In the genomic region with DNA sequence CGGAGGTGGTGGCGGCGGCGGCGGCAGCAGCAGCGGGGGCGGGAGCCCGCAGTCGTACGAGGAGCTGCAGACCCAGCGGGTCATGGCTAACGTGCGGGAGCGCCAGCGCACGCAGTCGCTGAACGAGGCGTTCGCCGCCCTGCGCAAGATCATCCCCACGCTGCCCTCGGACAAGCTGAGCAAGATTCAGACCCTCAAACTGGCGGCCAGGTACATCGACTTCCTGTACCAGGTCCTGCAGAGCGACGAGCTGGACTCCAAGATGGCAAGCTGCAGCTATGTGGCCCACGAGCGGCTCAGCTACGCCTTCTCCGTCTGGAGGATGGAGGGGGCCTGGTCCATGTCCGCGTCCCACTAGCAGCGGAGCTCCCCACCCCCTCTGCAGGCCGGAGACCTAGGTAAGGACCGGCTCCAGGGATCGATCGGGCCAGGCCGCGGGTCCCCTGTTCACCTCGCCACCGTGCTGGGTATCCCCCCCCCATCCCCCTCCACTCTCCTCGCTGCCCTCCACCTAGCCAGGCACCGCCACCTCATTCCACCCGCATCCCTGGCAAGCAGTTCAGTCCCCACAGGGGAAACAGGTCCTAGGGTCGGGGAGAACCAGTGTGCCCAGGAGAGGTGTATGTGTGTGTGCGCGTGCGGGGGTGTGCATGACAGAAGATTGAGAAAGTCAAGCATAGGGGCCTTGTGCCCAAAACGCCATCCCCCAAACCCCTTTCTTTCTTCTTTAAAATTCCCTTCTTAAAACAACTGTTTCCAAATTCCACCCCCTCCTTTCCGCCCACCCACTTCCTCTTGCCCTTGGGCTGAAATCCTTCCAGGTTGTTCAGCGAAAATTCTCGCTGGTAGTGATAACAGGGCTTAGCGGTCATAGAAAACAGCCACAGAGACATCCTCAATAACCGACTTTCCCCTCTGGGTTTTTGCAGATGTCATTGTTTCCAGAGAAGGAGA, we compare ENCODE assay signal across 9 mouse cellular contexts. TPM values are rescaled to one million over a fixed set of nuclear protein-coding genes. Genes with fewer than 3 reads are reported as not detected.
DNase-seq lines count a peak whose midpoint lies in the region; ATAC-seq and TF ChIP-seq lines count a peak whose summit lies in the region.
"Had no signal": no experiment of that assay in that cellular context is flagged by ENCODE, and none has a peak within 500 bp of the region (broad histone marks: within the 10 kb centered on the region; RNA-seq: fewer than 3 reads in every experiment).

No protein-coding gene starts in this region.

- H3K4me3 ChIP-seq in kidney, adult 2 months (ENCODE audit: insufficient read depth, low read depth, low read length) = peak overlapping the region; percentile 55
- H3K4me3 ChIP-seq in ES-Bruce4 (ENCODE audit: low read depth, low read length) = peak overlapping the region; percentile 72
- H3K4me3 ChIP-seq in liver, embryonic 14.5 days (ENCODE audit: insufficient read depth in 1 of 2, low read depth in 2 of 2, low read length in 2 of 2) = peak overlapping the region; percentile 35 to 38

- H3K27ac ChIP-seq in kidney, adult 2 months (ENCODE audit: insufficient read depth, low read depth, low read length) = no peak overlapping the region
- H3K27ac ChIP-seq in ES-Bruce4 (ENCODE audit: insufficient read depth, low read length) = no peak overlapping the region
- H3K27ac ChIP-seq in liver, embryonic 14.5 days = no peak overlapping the region

- H3K4me2 ChIP-seq in liver, embryonic 14.5 days (ENCODE audit: low read depth) = peak overlapping the region; percentile 50

- intact Hi-C loops in heart, postnatal 36 days (cut with DNase I) = no loop called here

- H3K4me1 ChIP-seq in kidney, adult 2 months (ENCODE audit: control insufficient read depth, insufficient read depth, low read length) = no peaks in the 10 kb centered on the region
- H3K4me1 ChIP-seq in ES-Bruce4 (ENCODE audit: control insufficient read depth, insufficient read depth, low read length) = no peaks in the 10 kb centered on the region
- no peaks in the 10 kb centered on the region for H3K4me1 ChIP-seq in liver, embryonic 14.5 days (replicated peaks; ENCODE audit: control insufficient read depth in 2 of 2, insufficient read depth in 2 of 2, low read length in 1 of 2)

- no peak for ATAC-seq in liver, embryonic 14.5 days (ENCODE audit: insufficient read depth)
- no peak for ATAC-seq in frontal cortex, adult (ENCODE audit: low TSS enrichment)

- peaks cover 11% of the 10 kb centered on the region for H3K27me3 ChIP-seq in kidney, adult 2 months (replicated peaks; ENCODE audit: control insufficient read depth, insufficient read depth, low read length)
- H3K27me3 ChIP-seq in ES-Bruce4 (ENCODE audit: control insufficient read depth, insufficient read depth, low read length, poor library complexity, severe bottlenecking) = peaks cover 25% of the 10 kb centered on the region
- H3K27me3 ChIP-seq in liver, embryonic 14.5 days (ENCODE audit: control insufficient read depth, insufficient read depth, low read length) = peaks cover 83% of the 10 kb centered on the region

- no peak for DNase-seq in kidney, adult 2 months
- DNase-seq in kidney, postnatal 25 days = no peak
- peak; percentile 61 for DNase-seq in embryo, embryonic 11 days
- peak; percentile 26 to 37 for DNase-seq in heart, postnatal 36 days
- no peak for DNase-seq in liver, embryonic 14.5 days (ENCODE audit: low read depth in 3 of 3, low spot score in 3 of 3)
- peak; percentile 29 for DNase-seq in testis, postnatal 14 days (ENCODE audit: low spot score)

- no peaks in the 10 kb centered on the region for H3K9me3 ChIP-seq in ES-Bruce4 (replicated peaks; ENCODE audit: control insufficient read depth, insufficient read depth, low read length, poor library complexity, severe bottlenecking)
- no peaks in the 10 kb centered on the region for H3K9me3 ChIP-seq in liver, embryonic 14.5 days (ENCODE audit: control insufficient read depth, low read length)

- 3% methylated on average over 56 of the region's 56 CpGs for WGBS in kidney, adult 2 months
- WGBS in liver, embryonic 14.5 days (ENCODE audit: insufficient replicate concordance) = under 1% methylated on average over 55 of the region's 56 CpGs

- no peaks in the 10 kb centered on the region for H3K36me3 ChIP-seq in kidney, adult 2 months (ENCODE audit: control insufficient read depth, insufficient read depth, low read length)
- H3K36me3 ChIP-seq in ES-Bruce4 (ENCODE audit: control insufficient read depth, insufficient read depth, low read length, poor library complexity, severe bottlenecking) = no peaks in the 10 kb centered on the region
- no peaks in the 10 kb centered on the region for H3K36me3 ChIP-seq in liver, embryonic 14.5 days (replicated peaks; ENCODE audit: control insufficient read depth, insufficient read depth, low read depth)

- no peak for TF ChIP-seq EP300 in ES-Bruce4 (IDR thresholded peaks at IDR 0.05; ENCODE audit: insufficient read depth, low read depth, low read length)
- TF ChIP-seq EP300 in liver, embryonic 14.5 days (IDR thresholded peaks at IDR 0.05; ENCODE audit: low read depth) = no peak

- peak overlapping the region; percentile 72 for H3K9ac ChIP-seq in ES-Bruce4 (ENCODE audit: low read depth, poor library complexity, severe bottlenecking)
- no peak overlapping the region for H3K9ac ChIP-seq in liver, embryonic 14.5 days (replicated peaks)

- TF ChIP-seq POLR2A in kidney, adult 2 months (IDR thresholded peaks at IDR 0.05; ENCODE audit: low read depth, low read length) = no peak
- TF ChIP-seq POLR2A in ES-Bruce4 (IDR thresholded peaks at IDR 0.05; ENCODE audit: insufficient read depth, low read length) = no peak

- TF ChIP-seq CTCF in kidney, adult 2 months (conservative IDR thresholded peaks at IDR 0.05; ENCODE audit: insufficient read depth, insufficient read length, low read depth, low read length) = no peak
- TF ChIP-seq CTCF in ES-Bruce4 (IDR thresholded peaks at IDR 0.05; ENCODE audit: low read depth, low read length) = no peak
- no peak for TF ChIP-seq CTCF in liver, embryonic 14.5 days (IDR thresholded peaks at IDR 0.05; ENCODE audit: low read depth)

RNA-seq across cellular contexts. Expression of a gene that starts 1.0 kb away (rescaled TPM):
- 2.0 and 3.0 TPM in 2 replicates for polyA plus RNA-seq in kidney, adult 2 months (2012; rRNA removed)
- 3.4 and 6.2 TPM in 2 replicates for polyA plus RNA-seq in ES-Bruce4 (2011; ENCODE audit: insufficient read depth, insufficient read length, low read depth, missing spikeins)
- total RNA-seq in heart, postnatal 36 days (2021) = 1 to 10 TPM; 2.0 to 2.7 TPM
- polyA plus RNA-seq in liver, embryonic 14.5 days (2012; rRNA removed) = 0.50 and 0.63 TPM in 2 replicates
- 0.06 and 0.09 TPM in 2 replicates for polyA plus RNA-seq in liver, embryonic 14.5 days (2014; fragmentation: Nextera tagmentation; extraction: Ambion mirVana)

RNA-seq across cellular contexts. Expression of a gene that starts 30.3 kb away (rescaled TPM):
- polyA plus RNA-seq in kidney, adult 2 months (2012; rRNA removed) = not detected in 2 replicates
- polyA plus RNA-seq in ES-Bruce4 (2011; ENCODE audit: insufficient read depth, insufficient read length, low read depth, missing spikeins) = not detected in 2 replicates
- total RNA-seq in heart, postnatal 36 days (2021) = not detected
- polyA plus RNA-seq in liver, embryonic 14.5 days (2012; rRNA removed) = not detected in 2 replicates
- not detected in 2 replicates for polyA plus RNA-seq in liver, embryonic 14.5 days (2014; fragmentation: Nextera tagmentation; extraction: Ambion mirVana)
- total RNA-seq: adrenal gland, postnatal 36 days had no signal

Comparison
In these comparisons a context has a peak if more than half of its experiments do, and no peak if none do; other contexts are left out.
1. DNase-seq: peak in embryo, embryonic 11 days (single experiment), heart, postnatal 36 days (2 of 2) and testis, postnatal 14 days (single experiment); none in kidney, adult 2 months (single experiment), kidney, postnatal 25 days (0 of 2) and liver, embryonic 14.5 days (0 of 3).
2. Peak in every context shown above with its lines, with median percentiles within 50 percentile points of each other: H3K4me3 ChIP-seq.